Mouse (Mus musculus) frontal cortex, postnatal 36 days (tissue): ENCODE results near the gene Dnah6.

ENCODE experiments used
- DNase-seq, 2 experiments: peaks; one replicate each; pipeline ENCODE4 v3.0.0; 2022; ENCODE audit warnings: low spot score in 2 of 2

Gene Dnah6

DNA sequence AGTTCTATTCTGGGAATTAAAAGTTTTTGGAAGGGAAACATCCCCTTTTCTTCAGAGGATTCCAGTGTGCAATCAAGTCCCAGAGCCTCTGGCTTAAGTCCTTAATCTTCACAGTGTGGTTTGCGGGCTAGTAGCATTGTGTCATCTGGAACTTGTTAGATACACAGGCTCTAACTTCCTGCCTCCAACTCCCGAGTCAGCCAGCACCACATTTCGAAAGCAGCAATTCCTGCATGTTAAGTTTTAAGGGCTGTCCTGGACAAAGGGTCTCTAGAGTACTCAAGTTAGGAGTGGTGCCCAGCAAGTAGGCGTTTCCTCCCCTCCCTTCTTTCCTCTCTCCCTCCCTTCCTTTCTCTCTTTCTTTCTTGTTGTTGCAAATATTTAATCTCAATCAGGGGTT, 7.0 kb upstream of the Dnah6 start:
- DNase-seq = no peak

DNA sequence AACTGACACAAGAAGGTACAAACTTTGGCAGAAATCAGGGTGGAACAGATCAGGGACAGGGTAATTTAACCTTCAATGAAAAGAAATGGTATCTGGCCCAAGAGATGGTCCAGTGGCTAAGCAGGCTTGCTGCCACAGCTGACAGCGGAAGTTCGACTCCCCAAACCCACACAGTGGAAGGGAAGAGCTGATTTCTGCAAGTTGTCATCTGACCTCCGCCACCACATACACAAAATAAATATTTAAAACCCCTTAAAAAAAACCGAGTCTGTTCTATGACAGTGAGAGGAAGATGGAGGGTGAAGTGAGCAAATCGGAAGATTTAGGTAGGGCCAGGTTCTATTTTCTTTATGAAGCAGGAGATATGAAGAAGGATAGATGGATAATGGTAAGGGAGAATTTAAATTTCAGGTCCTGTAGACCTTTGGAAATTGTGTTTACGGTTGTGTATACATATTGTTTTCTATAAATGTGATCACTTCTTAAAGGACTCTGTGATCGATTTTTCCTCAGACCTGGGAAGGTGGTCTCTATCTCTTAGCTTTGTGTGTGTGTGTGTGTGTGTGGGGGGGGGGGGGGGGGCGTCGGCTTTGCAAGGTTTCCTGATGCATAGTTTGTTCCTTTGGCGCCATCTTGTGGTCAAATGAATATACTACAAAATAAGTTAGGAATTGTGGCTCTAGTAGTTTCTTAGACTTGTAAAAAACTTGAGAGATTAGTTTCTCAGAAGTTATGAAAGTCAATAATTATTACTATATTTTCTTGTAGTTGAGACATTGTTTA, 6.1 kb upstream of the Dnah6 start:
- no peak for DNase-seq

DNA sequence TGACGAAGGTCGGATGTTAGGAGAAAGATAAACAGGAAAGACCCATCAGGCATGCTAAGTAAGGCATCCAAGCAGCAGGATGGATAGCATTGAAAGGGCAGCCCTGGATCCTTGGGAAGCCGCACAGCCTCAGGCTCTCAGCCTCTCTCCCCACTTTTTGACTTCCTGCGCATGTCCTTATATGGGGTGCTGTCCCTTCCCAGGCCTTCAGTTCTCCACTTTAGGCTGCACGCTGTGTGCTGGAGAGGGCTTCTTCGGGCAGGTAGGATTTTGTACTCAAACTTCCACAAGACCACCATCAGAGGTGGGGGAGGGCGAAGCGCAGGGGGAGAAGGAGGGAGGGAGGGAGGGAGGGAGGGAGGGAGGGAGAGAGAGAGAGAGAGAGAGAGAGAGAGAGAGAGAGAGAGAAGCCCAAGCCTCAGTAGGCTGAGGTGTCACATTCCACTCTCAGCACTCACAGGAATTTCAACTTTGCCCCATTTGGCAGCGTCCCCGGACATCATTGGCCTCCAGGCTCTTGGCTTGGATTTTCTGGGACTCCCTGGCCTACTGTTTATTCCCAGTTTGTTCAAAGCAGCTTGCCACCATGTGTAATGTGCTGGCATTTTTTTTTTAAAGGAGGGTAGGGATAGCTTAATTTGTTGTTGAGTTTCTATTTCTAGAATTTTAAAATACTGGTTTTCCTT, 1.5 kb upstream of the Dnah6 start:
- peak in 1 of 2 experiments; percentile 58 for DNase-seq

DNA sequence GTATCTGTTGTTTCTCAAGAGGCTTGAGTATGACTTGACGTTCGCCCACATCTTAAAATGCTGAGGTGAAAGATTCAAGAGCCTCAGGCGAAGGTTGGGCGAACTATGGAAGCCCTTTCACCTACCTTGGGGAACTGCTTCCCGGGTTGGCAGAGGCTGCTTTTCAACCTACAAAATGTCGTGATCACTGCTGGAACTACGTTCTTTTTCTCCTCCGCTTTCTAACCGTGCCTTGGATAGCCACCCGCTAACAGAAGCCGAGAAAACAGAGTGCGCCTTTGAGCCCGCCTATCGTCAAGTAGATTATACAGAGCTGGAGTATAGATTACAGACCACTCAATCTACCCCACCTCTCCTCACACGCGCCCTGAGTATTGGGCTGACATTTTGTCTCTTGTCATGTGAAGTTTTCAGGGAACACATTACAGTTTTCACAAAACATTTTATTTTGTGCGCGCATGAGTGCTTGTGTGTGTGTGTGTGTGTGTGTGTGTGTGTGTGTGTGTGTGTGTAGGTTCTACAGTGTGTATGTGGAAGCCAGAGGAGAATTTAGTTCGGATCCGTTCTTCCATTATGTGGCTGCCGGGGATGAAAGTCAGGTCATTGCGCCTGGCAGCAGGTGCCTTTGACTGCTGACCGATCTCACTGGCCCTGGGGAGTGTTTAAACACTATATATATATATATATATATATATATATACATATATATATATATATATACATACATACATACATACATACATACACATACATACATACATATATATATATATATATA, 696 bp upstream of the Dnah6 start:
- peak in 1 of 2 experiments; percentile 54 for DNase-seq

DNA sequence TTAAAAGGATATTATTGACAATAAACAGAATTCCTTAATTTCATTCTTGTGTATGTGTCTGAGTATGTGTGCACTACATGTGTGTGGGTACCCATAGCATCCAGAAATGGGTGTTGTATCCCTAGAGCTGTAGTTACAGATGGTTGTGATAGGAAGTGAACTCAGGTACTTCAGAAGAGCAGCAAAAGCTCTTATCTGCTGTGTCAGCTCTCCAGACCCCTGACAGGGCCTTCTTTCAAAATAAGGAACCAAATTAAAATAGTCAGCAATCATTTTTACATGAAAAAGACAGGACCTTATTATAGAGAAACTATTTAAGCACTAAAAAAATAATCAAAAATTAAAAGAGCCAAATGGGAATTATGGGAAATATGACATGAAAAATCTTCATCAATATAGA, 9.8 kb downstream of the Dnah6 start:
- DNase-seq = no peak

DNA sequence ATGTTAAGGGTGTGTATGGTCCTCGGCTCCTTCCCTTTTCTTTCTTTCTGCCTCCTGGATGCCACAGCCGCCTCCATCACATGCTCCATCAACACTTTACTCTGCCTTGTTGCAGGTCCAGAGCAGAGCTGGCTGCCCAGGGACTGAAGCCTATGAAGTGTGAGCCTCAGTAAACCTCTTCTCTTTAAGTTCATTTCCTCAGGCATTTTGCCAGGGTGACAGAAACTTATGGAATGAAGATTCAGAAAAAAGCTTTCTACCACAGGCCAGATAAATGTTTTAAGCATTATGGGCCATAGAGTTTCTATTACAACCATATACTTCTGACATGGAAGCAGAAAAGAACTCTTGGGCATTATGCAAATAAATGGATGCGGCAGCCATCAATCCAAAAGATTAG, 10.4 kb downstream of the Dnah6 start:
- DNase-seq = no peak

DNA sequence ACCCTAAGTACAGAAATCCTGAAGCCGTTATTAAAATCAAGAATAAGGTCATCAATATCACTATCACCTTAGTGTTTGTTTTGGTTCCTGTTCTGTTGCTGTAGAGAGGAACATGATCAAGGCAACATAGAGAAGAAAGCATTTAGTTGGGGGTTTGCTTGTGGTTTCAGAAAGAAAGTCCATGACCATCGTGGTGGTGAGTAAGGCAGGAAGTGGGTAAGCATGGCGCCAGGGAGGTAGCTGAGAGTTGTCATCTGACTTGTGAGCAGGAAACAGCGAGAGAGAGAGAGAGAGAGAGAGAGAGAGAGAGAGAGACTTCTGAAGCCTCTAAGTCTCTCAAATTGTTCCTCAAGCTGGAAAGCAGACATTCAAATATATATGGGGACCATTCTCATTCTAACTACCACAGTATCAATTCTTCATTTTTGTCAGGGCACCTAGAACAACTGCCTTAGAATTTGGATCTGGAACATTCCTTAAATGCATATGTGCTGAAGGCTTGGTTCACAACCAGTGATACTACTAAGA, 10.9 kb downstream of the Dnah6 start:
- no peak for DNase-seq

DNA sequence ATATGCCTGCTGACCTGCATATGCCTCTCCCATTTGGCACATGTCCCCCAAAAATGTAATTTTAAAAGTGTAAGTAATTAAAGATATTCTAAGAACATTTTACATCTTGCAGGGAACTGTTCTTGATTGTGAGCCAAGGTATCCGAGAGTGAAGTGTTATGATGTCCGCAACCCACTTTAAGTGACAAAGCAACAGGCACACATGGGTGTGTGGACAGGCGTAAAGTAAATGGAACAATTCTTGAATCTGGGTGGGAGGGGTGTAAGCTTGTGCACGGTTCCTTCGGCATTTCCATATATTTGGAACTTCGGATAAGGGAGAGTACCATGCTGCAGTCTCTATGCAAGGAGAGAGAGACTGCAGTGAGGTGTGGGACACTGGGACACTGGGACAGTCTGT, 11.9 kb downstream of the Dnah6 start:
- DNase-seq = no peak

DNA sequence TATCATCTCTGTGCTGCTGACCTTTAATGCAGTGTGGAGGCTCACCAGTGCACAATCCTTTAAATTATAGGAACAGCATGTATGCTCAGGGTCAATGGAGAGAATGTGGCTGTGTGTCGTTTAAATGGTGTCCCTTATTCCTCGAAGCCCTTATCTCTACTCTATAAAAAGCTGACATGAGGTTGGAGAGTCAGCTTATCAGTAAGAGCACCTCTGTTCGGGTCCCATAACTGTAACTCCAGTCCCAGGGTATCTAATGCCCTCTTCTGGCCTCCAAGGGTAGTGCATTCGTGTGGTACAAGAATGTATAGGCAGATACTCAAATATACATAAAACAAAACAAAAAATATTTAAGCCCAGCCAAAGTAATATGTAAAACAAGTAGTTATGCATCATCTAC, 16.5 kb downstream of the Dnah6 start:
- DNase-seq = no peak

DNA sequence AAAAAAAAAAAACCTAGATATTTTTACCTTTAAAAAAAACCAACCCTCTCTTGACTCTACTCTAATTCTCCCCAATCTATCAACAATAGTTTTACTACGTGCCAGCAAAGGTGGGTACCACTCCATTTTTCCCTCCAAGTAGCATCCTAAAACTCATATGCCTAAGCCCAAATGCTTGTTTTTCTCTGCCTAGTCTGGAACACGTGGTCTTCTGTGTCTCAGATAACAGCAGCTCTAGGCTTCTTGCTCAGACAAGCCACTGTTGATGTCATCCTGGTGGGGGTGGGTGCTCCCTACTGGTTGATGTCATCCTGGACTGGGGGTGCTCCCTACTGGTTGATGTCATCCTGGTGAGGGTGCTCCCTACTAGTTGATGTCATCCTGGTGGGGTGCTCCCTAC, 17.7 kb downstream of the Dnah6 start:
- DNase-seq = no peak

DNA sequence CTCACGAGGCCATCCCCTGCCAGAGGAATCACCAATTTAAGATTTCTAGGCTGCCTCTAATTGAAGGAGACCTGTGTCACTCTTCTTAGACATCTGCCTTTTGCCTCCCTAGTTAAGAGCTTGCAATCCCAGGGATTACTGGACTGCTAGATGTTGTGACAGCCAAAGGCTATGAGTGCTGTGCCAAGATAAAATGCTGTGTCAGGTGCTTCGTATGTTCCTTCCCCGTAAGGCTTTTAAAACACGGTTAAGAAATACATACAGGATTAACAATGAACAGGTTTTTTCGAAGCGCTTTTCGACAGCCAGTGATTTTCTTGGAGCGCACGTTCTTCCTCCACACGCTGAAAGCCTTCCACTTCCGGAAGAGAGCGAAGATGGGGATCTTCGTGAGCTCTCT, 26.2 kb downstream of the Dnah6 start:
- no peak for DNase-seq

DNA sequence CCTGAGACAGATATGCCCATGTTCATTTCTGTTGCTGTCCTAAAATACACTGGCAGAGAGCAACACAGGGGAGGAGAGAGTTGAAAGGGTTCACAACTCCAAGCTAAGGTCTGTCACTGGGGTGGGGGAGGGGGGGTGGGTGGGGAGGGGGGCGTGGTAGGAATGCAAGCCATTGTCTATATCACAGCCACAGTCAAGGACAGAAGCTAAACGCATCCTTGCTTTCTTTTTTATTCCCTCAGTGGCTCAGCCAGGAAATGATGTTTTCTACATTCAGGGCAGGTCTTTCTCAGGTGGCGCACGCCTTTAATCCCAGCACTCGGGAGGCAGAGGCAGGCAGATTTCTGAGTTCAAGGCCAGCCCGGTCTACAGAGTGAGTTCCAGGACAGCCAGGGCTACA, 30.7 kb downstream of the Dnah6 start:
- DNase-seq = no peak

DNA sequence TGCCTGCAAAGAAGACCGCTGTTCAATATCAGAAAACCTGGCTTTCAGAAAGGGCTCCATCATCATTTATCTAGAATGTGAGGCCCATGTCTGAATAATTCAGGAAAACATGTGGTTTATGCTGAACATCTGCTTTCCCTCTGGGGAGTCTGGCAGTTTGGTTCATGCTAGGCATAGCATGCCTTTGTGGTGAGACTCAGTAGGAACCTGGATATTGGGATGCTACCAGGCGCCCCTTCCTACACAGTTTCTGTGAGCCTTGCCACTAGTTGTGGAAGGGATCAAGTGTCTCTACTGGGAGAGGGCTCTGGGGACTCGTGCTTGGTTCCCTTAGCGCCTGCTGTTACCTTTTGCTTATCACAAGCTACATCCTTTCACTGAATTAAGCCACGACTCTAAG, 37.2 kb downstream of the Dnah6 start:
- no peak for DNase-seq

DNA sequence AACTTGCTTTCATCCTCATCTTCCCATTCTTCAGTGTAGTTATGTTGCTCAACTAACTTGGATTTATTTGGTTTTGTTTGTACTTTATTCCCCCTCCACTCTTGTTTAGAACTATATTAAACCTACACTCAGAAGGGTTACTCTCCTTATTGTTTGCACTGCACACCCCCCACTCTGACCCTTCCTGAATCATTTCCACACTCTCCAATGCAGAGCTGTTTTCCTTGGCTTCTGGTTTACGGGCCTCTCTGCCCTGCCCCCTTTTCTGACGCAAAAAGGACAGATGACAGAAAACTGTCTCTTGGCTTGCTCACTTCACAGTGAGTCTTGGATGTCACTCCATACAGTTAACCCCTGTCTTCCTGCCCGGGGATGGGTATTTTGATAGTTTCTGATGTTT, 38.5 kb downstream of the Dnah6 start:
- DNase-seq = no peak

DNA sequence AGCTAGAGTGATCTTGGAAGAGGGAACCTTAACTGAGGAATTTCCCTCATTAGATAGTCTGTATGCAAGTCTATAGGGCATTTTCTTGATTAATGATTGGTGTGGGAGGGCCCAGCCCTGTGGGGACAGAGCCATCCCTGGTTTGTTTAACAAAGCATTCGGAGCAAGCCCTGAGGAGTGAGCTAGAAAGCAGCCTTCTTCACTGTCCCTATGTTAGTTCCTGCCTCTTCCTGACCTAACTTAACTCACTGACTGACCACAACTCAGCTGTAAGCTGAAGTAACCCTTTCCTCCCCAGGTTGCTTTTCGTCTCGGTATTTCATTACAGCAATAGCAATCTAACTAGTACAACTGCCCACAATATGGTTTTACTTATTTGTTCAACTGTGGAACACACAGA, 39.0 kb downstream of the Dnah6 start:
- DNase-seq = no peak

DNA sequence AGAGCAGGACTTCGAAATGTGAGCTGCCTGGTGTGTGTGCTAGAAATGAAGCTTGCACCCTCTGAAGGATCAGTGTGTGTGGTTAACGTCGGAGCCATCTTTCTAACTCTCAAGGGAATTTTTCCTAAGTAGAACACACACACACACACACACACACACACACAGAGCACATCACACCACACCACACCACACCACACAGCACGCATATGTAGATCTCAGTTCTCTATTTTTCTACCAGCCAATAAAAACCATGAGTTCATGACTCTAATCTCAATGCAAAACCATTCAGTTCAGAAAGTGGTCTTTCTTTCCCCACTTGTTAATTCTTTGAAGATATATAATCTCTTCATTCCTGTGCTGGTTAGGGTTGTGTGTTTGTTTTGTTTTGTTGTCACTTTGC, 39.4 kb downstream of the Dnah6 start:
- no peak for DNase-seq

DNA sequence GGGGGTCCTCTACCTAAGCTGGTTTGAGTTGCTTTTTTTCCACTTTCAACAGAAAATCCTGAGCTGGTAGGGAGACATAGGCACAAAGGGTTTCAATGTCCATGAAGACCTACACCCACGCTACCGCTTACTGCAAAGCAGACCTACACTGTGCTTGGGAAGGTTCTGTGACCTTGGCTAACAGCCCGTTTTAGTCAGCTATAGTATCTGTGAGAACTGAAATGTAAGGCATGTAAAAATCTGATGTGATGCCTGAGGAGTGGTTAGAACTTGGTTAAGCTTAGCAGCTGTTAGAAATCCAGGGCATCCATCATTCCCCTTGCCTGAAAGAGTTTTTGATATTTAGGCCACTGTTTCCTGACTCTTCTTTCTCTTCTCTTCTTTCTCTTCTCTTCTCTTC, 46.3 kb downstream of the Dnah6 start:
- DNase-seq = no peak

DNA sequence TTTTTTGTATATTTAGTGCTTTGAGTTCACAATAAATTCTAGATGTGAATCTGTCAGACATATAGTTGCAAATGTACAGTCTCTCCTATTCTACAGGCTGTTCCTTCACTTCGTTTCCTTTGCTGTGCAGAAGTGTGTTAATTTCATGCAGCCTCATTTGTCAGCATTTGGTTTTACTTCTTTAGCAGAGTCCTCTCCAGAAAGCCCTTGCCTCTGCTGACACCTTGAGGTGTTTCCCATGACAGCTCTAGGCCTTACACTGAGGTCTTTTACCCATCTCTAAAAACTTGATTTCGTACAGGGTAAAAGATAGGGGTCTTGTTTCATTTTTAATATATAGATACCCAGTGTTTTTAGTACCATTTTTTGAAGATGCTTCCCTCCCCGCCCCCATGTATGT, 54.2 kb downstream of the Dnah6 start:
- DNase-seq = no peak

DNA sequence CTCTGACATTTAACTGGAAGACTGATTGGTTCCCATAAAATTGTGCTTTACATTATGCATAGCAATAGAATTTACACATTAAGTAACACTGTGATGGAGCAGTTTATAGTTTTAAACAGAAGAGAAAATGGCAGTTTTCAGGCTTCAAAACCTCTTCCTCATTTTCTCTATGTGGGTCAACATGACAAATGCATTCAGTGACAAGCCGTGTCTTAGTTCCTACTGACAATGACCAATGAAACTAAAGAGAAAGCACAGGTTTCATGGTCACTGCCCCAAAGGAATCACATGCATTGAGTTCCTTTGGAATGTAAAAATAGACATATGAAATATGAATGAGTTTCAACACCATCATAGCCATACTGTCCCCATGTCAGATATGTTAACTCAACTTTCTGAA, 58.5 kb downstream of the Dnah6 start:
- DNase-seq = no peak

DNA sequence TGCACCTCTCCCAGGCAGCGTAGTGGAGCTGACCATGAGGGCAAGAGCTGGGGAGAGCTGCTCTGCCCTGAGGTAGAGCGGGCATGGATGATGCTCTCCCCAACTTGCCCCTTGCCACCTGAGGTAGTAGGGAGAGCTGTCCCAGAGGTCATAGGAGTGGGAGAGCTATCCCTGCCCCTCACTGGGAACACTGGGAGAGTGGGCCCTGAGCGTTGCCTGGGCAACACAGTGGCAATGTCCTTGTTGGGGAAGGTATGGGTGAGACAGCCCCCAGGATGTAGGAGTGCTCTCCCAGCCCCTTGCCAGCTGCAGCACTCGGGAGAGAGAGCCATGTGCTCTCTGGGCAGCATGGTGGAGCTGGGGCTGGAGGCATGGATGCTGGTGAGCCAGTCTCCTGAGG, 60.1 kb downstream of the Dnah6 start:
- no peak for DNase-seq

DNA sequence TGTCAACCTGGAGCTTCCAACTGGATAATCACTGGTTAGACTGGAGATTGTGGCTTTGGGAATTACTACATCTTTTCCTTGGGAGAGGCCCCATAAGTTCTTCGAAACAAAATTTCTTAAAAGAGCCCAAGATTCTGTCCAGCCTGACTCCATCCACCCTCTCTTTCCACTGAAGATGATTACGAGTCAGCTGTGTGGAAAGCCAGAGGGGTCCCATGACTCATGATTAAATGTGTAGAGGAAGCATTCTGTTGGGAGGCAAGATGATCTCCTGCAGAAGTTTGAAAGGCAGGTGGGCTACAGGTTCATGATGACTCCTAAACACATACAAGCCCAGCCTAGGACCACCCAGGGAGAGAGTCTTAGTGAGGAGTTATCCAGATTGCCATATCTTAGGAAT, 66.0 kb downstream of the Dnah6 start:
- DNase-seq = no peak

DNA sequence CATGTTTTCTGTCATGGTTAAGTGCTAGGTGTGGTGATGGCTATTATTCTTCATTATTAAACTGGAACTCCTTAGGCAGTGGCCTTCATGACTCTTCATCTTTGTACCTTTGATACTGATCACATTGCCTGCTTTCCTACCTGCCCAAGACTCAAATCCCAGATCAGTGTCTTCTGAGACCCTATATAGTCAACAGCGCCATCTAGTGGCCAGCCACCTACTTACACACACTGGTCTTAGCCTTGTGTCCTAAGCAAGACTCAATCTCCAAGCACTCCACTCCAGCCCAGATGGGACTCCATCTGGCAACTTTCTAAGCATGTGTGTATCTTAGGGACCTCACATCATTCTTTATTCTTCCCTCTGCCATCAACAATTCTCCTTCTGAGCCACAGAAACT, 67.8 kb downstream of the Dnah6 start:
- DNase-seq = peak; percentile 86 to 94

DNA sequence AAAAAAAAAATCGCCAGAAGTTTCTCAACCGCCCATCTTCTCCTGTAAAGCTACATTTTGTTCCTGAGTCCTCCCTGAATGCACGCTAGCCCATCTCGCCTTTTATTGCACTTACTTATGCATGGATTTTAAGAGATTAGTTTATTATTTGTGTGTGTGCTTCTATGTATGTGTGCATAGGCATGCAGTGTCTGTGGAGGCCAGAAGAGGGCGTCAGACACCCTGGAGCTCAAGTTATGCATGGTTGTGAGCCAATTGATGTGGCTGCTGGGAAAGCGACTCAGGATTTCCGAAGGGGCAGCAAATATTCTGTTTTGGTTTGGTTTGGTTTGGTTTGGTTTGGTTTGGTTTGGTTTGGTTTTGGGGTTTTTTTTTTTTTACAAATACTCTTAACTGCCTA, 78.0 kb downstream of the Dnah6 start:
- DNase-seq = no peak
